Mouse (Mus musculus) embryonic facial prominence, embryonic 11.5 days (tissue): ENCODE data around the gene Gm7030. TPM values are rescaled to one million over a fixed set of nuclear protein-coding genes. Genes with fewer than 3 reads are reported as not detected.
"Not testable (repeated sequence)": the region's sequence is repeated elsewhere in the genome, so short reads cannot be mapped to it uniquely, and the experiment has no call there.

Source experiments
- ATAC-seq: fragments of 200-750 bp; cut with Nextera tagmentation; replicated peaks from 2 replicates; pipeline ENCODE4 v1.8.0; 2017; ENCODE audit warnings: low read depth; ENCODE audit not compliant: insufficient number of reproducible peaks, low FRiP score, low TSS enrichment
- DNase-seq: peaks from one replicate; pipeline ENCODE4 v3.0.0-alpha.2; 2015; ENCODE audit warnings: low spot score
- H3K27ac ChIP-seq: fragments of 300-500 bp; sonication (generic); replicated peaks from 2 replicates; pipeline ENCODE4 v1.5.1; 2014; ENCODE audit warnings: mild to moderate bottlenecking, low read depth, low read length, control low read depth
- H3K27me3 ChIP-seq: fragments of 300-500 bp; sonication (generic); 2 replicates; pipeline ENCODE4 v1.6.1; 2014; ENCODE audit warnings: mild to moderate bottlenecking, low read length, moderate library complexity, mixed read lengths; ENCODE audit not compliant: control insufficient read depth, insufficient read depth
- H3K36me3 ChIP-seq: fragments of 300-500 bp; sonication (generic); replicated peaks from 2 replicates; pipeline ENCODE4 v1.6.1; 2014; ENCODE audit warnings: low read depth, mild to moderate bottlenecking, low read length, moderate library complexity, mixed read lengths; ENCODE audit not compliant: control insufficient read depth, insufficient read depth
- H3K4me1 ChIP-seq: fragments of 300-500 bp; sonication (generic); 2 replicates; pipeline ENCODE4 v1.6.1; 2014; ENCODE audit warnings: low read length, mixed read lengths; ENCODE audit not compliant: control insufficient read depth, insufficient read depth
- H3K4me2 ChIP-seq: fragments of 300-500 bp; sonication (generic); 2 replicates; pipeline ENCODE4 v1.6.1; 2014; ENCODE audit warnings: low read depth, mild to moderate bottlenecking, control low read depth, low read length, moderate library complexity
- H3K4me3 ChIP-seq: fragments of 300-500 bp; sonication (generic); 2 replicates; pipeline ENCODE4 v1.5.1; 2014; ENCODE audit warnings: low read depth, low read length, control low read depth
- H3K9ac ChIP-seq: fragments of 300-500 bp; sonication (generic); replicated peaks from 2 replicates; pipeline ENCODE4 v1.6.1; 2014; ENCODE audit warnings: mild to moderate bottlenecking, control low read depth, low read length
- H3K9me3 ChIP-seq: fragments of 300-500 bp; sonication (generic); replicated peaks from 2 replicates; pipeline ENCODE4 v1.6.1; 2016; ENCODE audit warnings: mild to moderate bottlenecking, low read length, inconsistent platforms, mixed read lengths; ENCODE audit not compliant: control insufficient read depth
- WGBS: fragments of 180-500 bp; shearing (Covaris S2); extraction: QIAGEN DNeasy Blood & Tissue Kit; methylation state at CpG from one replicate; pipeline ENCODE4 v1.1.7; 2014; 5-methylcytosine and 5-hydroxymethylcytosine counted together
- polyA plus RNA-seq: library from polyadenylated mRNA; unstranded; fragments of >200 nt; fragmentation: Nextera tagmentation; extraction: Ambion mirVana; gene quantifications from 2 replicates; pipeline ENCODE4 v1.2.1, GENCODE M21; 2014

Gm7030 gene
- polyA plus RNA-seq, 1 experiment from 2014 or later = not detected

GRCm38 (mm10) chr17:36110129-36110528 lies 19.1 kb downstream of the Gm7030 start:
- WGBS = 58% methylated on average over 3 of the region's 3 CpGs
- H3K4me2 ChIP-seq, DNase-seq, H3K4me1 ChIP-seq, H3K4me3 ChIP-seq, H3K9ac ChIP-seq, H3K27me3 ChIP-seq, H3K9me3 ChIP-seq, H3K36me3 ChIP-seq, ATAC-seq, H3K27ac ChIP-seq: not testable (repeated sequence)

GRCm38 (mm10) chr17:36102091-36102490 lies 27.1 kb downstream of the Gm7030 start:
- H3K36me3 ChIP-seq, H3K4me3 ChIP-seq, H3K27me3 ChIP-seq, ATAC-seq, H3K27ac ChIP-seq, H3K4me2 ChIP-seq, DNase-seq, H3K9me3 ChIP-seq, H3K9ac ChIP-seq, H3K4me1 ChIP-seq: not testable (repeated sequence)
- 83% methylated on average over 11 of the region's 12 CpGs for WGBS

GRCm38 (mm10) chr17:36099603-36100002 lies 29.6 kb downstream of the Gm7030 start:
- H3K27ac ChIP-seq, H3K4me1 ChIP-seq, DNase-seq, H3K36me3 ChIP-seq, ATAC-seq, H3K4me2 ChIP-seq, H3K27me3 ChIP-seq, H3K9ac ChIP-seq, H3K4me3 ChIP-seq, H3K9me3 ChIP-seq: not testable (repeated sequence)
- WGBS = 51% methylated on average over 2 of the region's 2 CpGs

GRCm38 (mm10) chr17:36093936-36094335 lies 35.3 kb downstream of the Gm7030 start:
- 14% methylated on average over 3 of the region's 3 CpGs for WGBS
- H3K9ac ChIP-seq = no peak overlapping the region

GRCm38 (mm10) chr17:36092520-36092919 lies 36.7 kb downstream of the Gm7030 start:
- H3K9ac ChIP-seq, H3K36me3 ChIP-seq, H3K27ac ChIP-seq, H3K4me1 ChIP-seq, DNase-seq, ATAC-seq, H3K9me3 ChIP-seq, H3K4me2 ChIP-seq, H3K27me3 ChIP-seq, H3K4me3 ChIP-seq: not testable (repeated sequence)

More at GRCm38 (mm10) chr17:36093936-36094335, 35.3 kb downstream of the Gm7030 start:
- no peak overlapping the region for H3K4me3 ChIP-seq
- ATAC-seq (no peak), DNase-seq (no peak)
- H3K36me3 ChIP-seq = no peaks in the 10 kb centered on the region
- H3K27me3 ChIP-seq = no peaks in the 10 kb centered on the region
- no peaks in the 10 kb centered on the region for H3K9me3 ChIP-seq
- H3K4me2 ChIP-seq = no peak overlapping the region
- H3K4me1 ChIP-seq = no peaks in the 10 kb centered on the region
- no peak overlapping the region for H3K27ac ChIP-seq

GRCm38 (mm10) chr17:36091933-36092332 lies 37.3 kb downstream of the Gm7030 start:
- H3K4me2 ChIP-seq, H3K9me3 ChIP-seq, H3K4me1 ChIP-seq, H3K4me3 ChIP-seq, H3K9ac ChIP-seq, H3K36me3 ChIP-seq, H3K27me3 ChIP-seq, ATAC-seq, DNase-seq, H3K27ac ChIP-seq: not testable (repeated sequence)
- no CpG with 5 or more reads among the region's 2 CpGs for WGBS

GRCm38 (mm10) chr17:36085976-36086375 lies 43.2 kb downstream of the Gm7030 start:
- H3K9me3 ChIP-seq, H3K4me3 ChIP-seq, DNase-seq, H3K4me1 ChIP-seq, H3K9ac ChIP-seq, H3K36me3 ChIP-seq, H3K27ac ChIP-seq, ATAC-seq, H3K4me2 ChIP-seq: not testable (repeated sequence)
- peaks cover 12% of the 10 kb centered on the region for H3K27me3 ChIP-seq
- WGBS = 75% methylated on average over 1 of the region's 1 CpGs

- H3K36me3 ChIP-seq = no peaks in the 10 kb centered on the region
- H3K27ac ChIP-seq = no peak overlapping the region
- H3K9me3 ChIP-seq = no peaks in the 10 kb centered on the region
- under 1% methylated on average over 41 of the region's 42 CpGs for WGBS
- H3K9ac ChIP-seq = peak overlapping the region; percentile 52
- DNase-seq = no peak
- peak overlapping the region; percentile 38 for H3K4me3 ChIP-seq
- peak overlapping the region; percentile 66 for H3K4me2 ChIP-seq
- peak; percentile 41 for ATAC-seq
- no peaks in the 10 kb centered on the region for H3K4me1 ChIP-seq
- H3K27me3 ChIP-seq = peaks cover 12% of the 10 kb centered on the region
Observed at GRCm38 (mm10) chr17:36083870-36084451, 45.3 kb downstream of the Gm7030 start.
